Mouse (Mus musculus) G1E (cell line): Measurements from ENCODE around the gene Cfap44. TPM values are rescaled to one million over a fixed set of nuclear protein-coding genes. Genes with fewer than 3 reads are reported as not detected.

Experiments used
- ATAC-seq: 2 replicates; pipeline ENCODE4 v1.8.0; 2016; ENCODE audit warnings: mild to moderate bottlenecking; ENCODE audit not compliant: insufficient number of reproducible peaks, poor library complexity, low FRiP score, severe bottlenecking; ENCODE audit errors: extremely low read depth
- DNase-seq: peaks from one replicate; pipeline ENCODE4 v3.0.0; 2012; ENCODE audit warnings: low spot score
- H3K27me3 ChIP-seq: 2 replicates; pipeline ENCODE4 v1.6.1; 2012; ENCODE audit warnings: mild to moderate bottlenecking, low read length, inconsistent platforms; ENCODE audit not compliant: insufficient read depth
- H3K36me3 ChIP-seq: replicated peaks from 2 replicates; pipeline ENCODE3; 2012; ENCODE audit warnings: mild to moderate bottlenecking, inconsistent platforms
- H3K4me1 ChIP-seq: 2 replicates; pipeline ENCODE4 v1.6.1; 2012; ENCODE audit warnings: low read depth, low read length, inconsistent platforms, mixed read lengths; ENCODE audit not compliant: insufficient read depth
- H3K4me3 ChIP-seq: 2 replicates; pipeline ENCODE4 v1.5.1; 2012; ENCODE audit warnings: low read depth, mild to moderate bottlenecking, inconsistent platforms, low read length, moderate library complexity, mixed read lengths
- H3K9me3 ChIP-seq: replicated peaks from 2 replicates; pipeline ENCODE4 v1.6.1; 2012; ENCODE audit warnings: inconsistent platforms
- CTCF ChIP-seq: IDR thresholded peaks from 2 replicates; pipeline ENCODE4 v1.5.1; 2012; ENCODE audit warnings: low read depth, low read length, inconsistent platforms, mixed read lengths
- GATA1 ChIP-seq: IDR thresholded peaks from 2 replicates; pipeline ENCODE4 v1.6.1; 2012; ENCODE audit warnings: borderline replicate concordance, low read length, inconsistent platforms, mixed read lengths
- GATA2 ChIP-seq: IDR thresholded peaks from 2 replicates; pipeline ENCODE4 v1.6.1; 2012; ENCODE audit warnings: low read depth, low read length, inconsistent platforms, borderline replicate concordance
- POLR2AphosphoS5 ChIP-seq: IDR thresholded peaks from 2 replicates; pipeline ENCODE4 v1.6.1; 2012; ENCODE audit warnings: low read depth, low read length, inconsistent platforms; ENCODE audit not compliant: insufficient replicate concordance
- TAL1 ChIP-seq: conservative IDR thresholded peaks from 2 replicates; pipeline ENCODE4 v1.6.1; 2012; ENCODE audit warnings: low read depth, low read length, inconsistent platforms, mixed read lengths
- polyA plus RNA-seq: library from polyadenylated mRNA; stranded (reverse); fragments of >175 nt; gene quantifications from 2 replicates; pipeline ENCODE4 v1.2.3, GENCODE M21; 2012
- total RNA-seq, 2 experiments: library from RNA; stranded (forward) in 1 of 2; stranded (reverse) in 1 of 2; fragments of 200-1000 nt in 1 of 2; fragments of >200 nt in 1 of 2; fragmentation: Nextera tagmentation in 1 of 2; gene quantifications; 2 replicates each; pipeline ENCODE4 v1.2.3; 2014 to 2017

Cfap44 gene
- total and polyA plus RNA-seq, 3 experiments, result 0.22 TPM; not detected in 2

- H3K4me1 ChIP-seq, result no peaks in the 10 kb centered on the region
Observed at GRCm38 (mm10) chr16:44457858-44458257, 63.3 kb downstream of the Cfap44 start.

GRCm38 (mm10) chr16:44458826-44459225 is 64.2 kb downstream of the Cfap44 start:
- H3K4me1 ChIP-seq, result no peaks in the 10 kb centered on the region
- TF ChIP-seq GATA1 (no peak), POLR2AphosphoS5 (no peak), TAL1 (no peak), CTCF (no peak), GATA2 (no peak)
- no peak for ATAC-seq

More at GRCm38 (mm10) chr16:44457858-44458257, 63.3 kb downstream of the Cfap44 start:
- Histone ChIP-seq H3K4me3 (no peak overlapping the region), H3K27me3 (no peaks in the 10 kb centered on the region), H3K36me3 (no peaks in the 10 kb centered on the region), H3K9me3 (no peaks in the 10 kb centered on the region)
- DNase-seq (no peak), ATAC-seq (no peak)
- no peak for TF ChIP-seq CTCF
- no peak for TF ChIP-seq GATA2
- no peak for TF ChIP-seq POLR2AphosphoS5
- no peak for TF ChIP-seq TAL1
- no peak for TF ChIP-seq GATA1

GRCm38 (mm10) chr16:44460922-44461321 is 66.3 kb downstream of the Cfap44 start:
- Histone ChIP-seq H3K4me3 (no peak overlapping the region), H3K36me3 (no peaks in the 10 kb centered on the region), H3K27me3 (no peaks in the 10 kb centered on the region), H3K4me1 (no peaks in the 10 kb centered on the region), H3K9me3 (no peaks in the 10 kb centered on the region)
- DNase-seq (no peak), ATAC-seq (no peak)
- TF ChIP-seq POLR2AphosphoS5 (no peak), GATA2 (no peak), TAL1 (no peak), GATA1 (no peak), CTCF (no peak)

More at GRCm38 (mm10) chr16:44458826-44459225, 64.2 kb downstream of the Cfap44 start:
- Histone ChIP-seq H3K36me3 (no peaks in the 10 kb centered on the region), H3K27me3 (no peaks in the 10 kb centered on the region), H3K9me3 (no peaks in the 10 kb centered on the region), H3K4me3 (no peak overlapping the region)
- DNase-seq, result no peak

- H3K9me3 ChIP-seq, result no peaks in the 10 kb centered on the region
- TF ChIP-seq TAL1 (no peak), CTCF (no peak), POLR2AphosphoS5 (no peak), GATA2 (no peak), GATA1 (no peak)
- no peak for DNase-seq
- H3K36me3 ChIP-seq, result no peaks in the 10 kb centered on the region
- no peak overlapping the region for H3K4me3 ChIP-seq
- H3K4me1 ChIP-seq, result no peaks in the 10 kb centered on the region
- ATAC-seq, result no peak
- peaks cover 13% of the 10 kb centered on the region; the same call in 1 of the 2 replicates for H3K27me3 ChIP-seq
Observed at GRCm38 (mm10) chr16:44475281-44475680, 80.7 kb downstream of the Cfap44 start.

GRCm38 (mm10) chr16:44475682-44476375 is 81.2 kb downstream of the Cfap44 start:
- Histone ChIP-seq H3K9me3 (no peaks in the 10 kb centered on the region), H3K4me1 (no peaks in the 10 kb centered on the region), H3K4me3 (no peak overlapping the region), H3K36me3 (no peaks in the 10 kb centered on the region), H3K27me3 (peaks cover 13% of the 10 kb centered on the region; the same call in 1 of the 2 replicates)
- DNase-seq, result no peak
- TF ChIP-seq GATA1 (no peak), TAL1 (no peak), GATA2 (no peak), POLR2AphosphoS5 (no peak), CTCF (no peak)
- ATAC-seq, result no peak

- Histone ChIP-seq H3K27me3 (peaks cover 9% of the 10 kb centered on the region; the same call in 1 of the 2 replicates), H3K4me1 (no peaks in the 10 kb centered on the region), H3K9me3 (no peaks in the 10 kb centered on the region), H3K4me3 (no peak overlapping the region), H3K36me3 (no peaks in the 10 kb centered on the region)
- ATAC-seq (no peak), DNase-seq (no peak)
- TF ChIP-seq GATA1 (no peak), TAL1 (no peak), POLR2AphosphoS5 (no peak), GATA2 (no peak), CTCF (no peak)
Observed at GRCm38 (mm10) chr16:44478767-44479166, 84.2 kb downstream of the Cfap44 start.
